Mouse (Mus musculus) left cerebral cortex, adult 8-10 months (tissue): ENCODE data around the gene Cdc42bpb. TPM values are rescaled to one million over a fixed set of nuclear protein-coding genes. Genes with fewer than 3 reads are reported as not detected.

Source experiments
- DNase-seq, 2 experiments: peaks; one replicate each; pipeline ENCODE4 v3.0.0; 2022; ENCODE audit warnings: low spot score in 2 of 2
- total RNA-seq, 4 experiments: library from RNA; stranded (reverse); gene quantifications; 2 replicates each; pipeline ENCODE4 v1.2.4; 2022

Gene Cdc42bpb
- total RNA-seq, 4 experiments from 2014 or later: 123 to 157 (median 142) TPM

DNA sequence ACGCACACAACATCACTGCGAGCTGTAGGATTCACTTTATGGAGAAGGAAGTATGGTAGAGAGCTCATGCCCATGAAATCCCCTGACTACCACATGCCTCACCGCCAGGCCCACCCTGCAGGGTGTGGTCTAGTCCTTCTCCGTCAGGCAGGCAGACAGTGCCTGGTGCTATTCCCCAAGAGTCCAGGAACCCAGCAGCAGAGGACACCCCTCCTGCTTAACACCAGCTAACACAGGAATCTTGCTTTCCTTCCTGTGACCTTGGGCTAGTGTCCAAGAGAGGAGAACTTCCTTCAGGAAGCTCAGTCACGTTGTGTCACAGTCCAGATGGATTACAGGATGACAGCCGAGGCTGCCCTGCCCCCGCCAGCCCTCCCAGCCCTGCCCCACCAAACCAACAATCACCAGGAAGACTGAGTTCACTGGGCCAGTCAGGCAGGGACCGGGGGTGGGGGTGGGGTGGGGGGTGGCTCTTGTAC lies 9.2 kb upstream of the Cdc42bpb start:
- no peak for DNase-seq

DNA sequence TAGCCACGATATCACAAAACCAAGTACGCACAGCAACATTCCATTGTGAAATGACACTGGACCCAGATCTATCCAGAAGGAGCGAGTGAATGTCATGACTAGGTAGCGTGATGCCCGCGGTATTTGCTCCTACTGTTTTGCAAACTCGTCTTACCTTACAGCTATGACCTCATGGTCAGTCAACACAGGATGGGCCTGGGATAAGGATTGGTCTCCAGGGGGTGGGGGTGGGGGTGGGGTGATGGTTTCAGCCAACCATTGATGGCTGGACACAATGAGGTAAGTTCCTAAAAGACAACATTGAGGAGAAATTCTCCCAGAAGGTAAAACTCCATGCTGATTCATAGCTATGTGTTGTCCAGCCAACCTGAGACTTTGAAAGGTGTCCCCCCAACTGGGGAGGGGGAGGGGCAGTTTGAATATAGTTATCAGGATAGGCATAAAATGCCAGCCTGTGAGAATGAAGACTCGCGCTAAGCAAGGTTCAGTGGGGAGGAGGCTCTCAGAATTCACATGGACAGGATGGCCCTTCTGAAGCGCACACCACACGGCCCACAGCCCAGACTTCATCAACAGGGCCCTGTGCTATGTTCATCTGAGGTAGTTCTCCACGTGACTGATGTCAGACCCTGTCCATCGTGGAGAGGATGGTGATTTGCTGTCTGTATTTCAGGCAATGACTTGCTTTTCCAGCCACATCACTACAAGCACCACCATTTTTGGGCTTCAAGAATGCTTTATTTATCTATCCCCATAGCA lies 8.5 kb upstream of the Cdc42bpb start:
- DNase-seq: no peak

DNA sequence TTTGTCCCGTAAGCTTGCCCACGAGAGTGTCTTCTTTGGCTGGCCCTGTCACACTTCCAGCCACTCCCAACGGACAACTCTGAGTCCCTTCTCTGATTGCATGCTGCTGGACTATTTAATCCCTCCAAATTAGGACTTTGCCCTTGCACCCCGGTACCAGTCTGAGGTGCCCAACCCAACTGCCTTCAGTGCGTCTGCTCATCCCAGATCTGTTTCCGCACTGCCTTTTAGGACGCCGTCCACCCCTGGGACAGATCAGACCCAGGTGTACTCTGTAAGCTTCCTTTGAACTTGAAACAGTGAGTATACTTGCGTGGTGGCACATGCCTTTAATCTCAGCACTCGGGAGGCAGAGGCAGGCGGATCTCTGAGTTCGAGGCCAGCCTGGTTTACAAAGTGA lies 1.3 kb upstream of the Cdc42bpb start:
- no peak for DNase-seq

DNA sequence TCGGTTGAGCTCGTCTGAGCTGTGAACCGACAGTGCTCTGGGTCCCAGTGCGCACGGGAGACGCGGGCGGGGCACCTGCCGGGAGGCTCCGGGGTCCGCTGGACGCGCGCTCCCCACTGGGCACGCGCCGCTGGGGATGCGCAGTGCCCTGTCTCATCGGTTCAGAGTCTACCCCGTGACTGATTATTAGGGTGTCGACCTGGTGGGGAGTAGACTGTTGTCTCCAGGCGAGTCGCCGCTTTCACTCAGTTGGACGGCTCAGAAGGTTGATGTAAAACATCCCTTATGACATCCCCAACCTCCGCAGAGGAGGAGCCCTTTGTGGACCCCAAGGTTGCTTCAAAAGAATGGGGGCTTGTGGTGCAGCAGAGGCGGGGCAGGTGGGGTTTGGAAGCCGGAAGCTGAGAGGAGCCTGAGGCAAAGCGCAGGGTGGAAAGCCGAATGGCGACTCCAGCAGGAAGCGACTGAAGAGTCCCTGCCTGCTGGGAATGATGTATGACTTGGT lies 520 bp upstream of the Cdc42bpb start:
- DNase-seq: peak in 1 of 2 experiments; percentile 51

DNA sequence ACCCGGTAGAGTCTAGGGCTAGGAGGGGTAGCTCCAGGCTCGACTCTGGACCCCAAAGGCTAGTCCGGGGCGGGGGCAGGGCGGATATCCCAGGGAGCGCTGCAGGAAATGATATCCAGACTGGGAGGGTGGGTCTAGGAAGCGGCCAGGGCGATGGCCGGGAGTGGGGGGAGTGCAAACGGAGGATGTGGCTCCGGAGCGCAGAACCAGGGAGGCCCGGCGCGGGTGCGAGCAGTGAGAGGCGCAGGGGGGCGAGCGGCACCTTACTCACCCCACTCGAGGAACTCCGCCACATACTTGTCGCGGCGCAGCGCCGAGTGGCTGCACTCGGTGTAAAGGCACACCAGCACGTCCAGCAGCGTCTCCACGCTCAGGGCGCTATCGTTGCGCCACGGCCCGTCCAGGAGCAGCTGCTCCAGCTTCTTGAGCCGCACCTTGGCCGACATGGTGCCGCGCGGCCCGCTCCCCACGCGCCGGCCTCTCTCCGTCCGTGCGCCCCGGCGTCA lies 639 bp downstream of the Cdc42bpb start:
- DNase-seq: peak in 1 of 2 experiments; percentile 47

DNA sequence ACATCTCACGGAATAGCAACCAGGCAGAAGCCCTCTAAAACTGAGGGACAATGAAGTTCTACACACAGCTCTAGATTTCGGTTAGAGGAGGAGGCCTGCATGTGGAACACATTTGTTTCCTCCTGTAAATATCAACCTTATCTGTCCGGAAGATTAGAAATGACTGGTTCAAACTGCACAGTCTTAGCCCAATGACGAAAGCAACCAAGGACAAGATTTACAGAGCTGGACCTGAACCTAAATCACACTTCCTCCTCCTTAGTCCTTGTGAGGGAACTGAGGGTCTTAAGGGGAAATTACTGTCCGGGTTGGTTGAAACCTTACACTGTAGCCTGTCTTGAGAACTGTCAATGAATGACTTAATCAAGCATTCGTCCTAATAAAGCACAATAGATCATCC lies 1.5 kb downstream of the Cdc42bpb start:
- DNase-seq: no peak

DNA sequence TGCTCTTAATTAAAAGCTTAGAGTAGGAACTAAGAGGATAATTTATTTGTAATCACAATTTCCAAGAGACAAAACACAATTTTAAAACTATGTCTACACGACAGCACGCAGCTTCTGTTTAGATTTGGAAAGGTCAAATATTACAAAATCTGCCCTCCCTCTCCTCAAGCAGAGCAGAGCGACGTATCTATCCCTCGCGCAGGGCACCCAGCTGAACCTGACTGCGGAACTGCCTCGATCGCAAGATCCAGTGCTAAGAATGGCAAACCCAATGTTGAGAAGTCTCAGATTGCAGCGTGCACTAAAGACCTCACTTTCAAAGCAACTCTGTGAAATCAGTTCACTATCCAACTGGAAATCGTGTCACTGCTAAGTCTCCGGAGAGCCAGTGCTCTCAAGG lies 2.0 kb downstream of the Cdc42bpb start:
- DNase-seq: no peak

DNA sequence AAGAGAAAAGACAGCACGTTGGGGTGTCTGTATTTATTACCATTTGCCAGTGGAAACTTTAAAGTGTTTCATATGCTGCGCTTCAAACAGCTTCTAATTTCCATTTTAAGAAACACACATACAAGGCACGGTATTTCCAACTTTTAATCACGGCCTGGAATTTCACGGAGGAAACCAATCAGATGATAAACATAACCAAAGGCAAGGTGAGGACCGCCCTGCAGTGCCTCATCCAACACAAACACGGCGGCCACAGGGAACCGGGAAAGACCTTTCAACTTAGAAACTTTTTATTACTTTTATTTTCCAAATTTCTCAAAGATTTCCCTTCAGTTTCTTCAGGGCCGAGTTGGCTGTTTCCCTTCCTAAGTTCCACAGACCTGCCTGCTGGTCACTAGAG lies 2.8 kb downstream of the Cdc42bpb start:
- DNase-seq: no peak

DNA sequence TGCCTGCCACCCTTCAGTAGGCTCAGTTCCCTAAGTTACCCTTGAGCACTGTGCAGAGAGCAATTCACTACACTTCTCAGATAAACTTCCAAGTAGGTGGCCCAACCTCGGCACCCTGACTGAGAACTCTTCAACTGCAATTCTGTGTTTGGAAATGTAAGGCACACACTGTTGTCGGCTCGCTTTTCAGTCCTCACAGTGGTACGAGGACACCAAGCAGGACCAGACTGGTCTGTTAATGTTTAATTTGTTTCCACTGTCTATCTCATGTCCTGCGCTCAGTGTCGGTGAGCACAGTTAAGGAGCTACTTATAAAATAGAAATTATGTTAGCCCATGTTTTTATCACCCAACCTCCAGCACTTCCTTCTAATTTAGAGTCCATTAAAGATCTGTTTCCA lies 4.1 kb downstream of the Cdc42bpb start:
- no peak for DNase-seq

DNA sequence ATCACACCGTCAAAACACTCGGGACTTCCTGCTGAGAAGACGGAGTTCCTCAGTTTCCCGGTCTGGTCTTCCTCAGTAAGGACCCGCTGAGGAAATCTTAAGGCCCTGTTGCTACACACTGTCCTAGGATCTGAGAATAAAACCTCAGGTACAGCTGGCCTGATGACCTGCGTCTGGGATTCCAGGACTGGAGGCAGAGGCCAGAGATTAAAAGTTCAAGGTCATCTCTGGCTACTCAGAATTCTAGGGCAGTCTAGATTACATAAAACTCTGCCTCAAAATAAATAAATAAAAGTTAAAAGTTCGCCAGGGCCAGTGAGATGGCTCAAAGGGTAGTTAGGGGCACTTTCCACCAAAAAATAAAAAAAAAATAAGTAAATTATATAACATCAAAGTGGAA lies 5.6 kb downstream of the Cdc42bpb start:
- no peak for DNase-seq

DNA sequence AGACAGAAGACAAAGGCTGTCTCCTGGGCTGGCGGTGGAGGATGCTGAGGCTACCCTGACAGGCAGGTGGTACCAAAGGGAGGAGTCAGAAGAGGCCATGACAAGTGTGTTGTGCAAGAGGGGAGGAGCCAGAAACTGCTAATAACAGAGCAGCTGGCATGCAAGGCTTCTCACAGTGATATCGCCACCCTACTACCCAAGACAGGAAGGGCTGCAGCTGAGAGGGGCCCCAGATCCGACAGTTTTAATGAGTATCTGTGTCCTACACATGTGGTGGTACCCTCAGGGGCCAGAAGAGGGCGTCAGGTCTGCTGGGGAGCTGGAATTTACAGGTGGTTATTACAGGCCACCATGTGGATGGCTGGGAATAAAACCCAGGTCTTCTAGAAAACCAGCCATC lies 7.3 kb downstream of the Cdc42bpb start:
- DNase-seq: no peak

DNA sequence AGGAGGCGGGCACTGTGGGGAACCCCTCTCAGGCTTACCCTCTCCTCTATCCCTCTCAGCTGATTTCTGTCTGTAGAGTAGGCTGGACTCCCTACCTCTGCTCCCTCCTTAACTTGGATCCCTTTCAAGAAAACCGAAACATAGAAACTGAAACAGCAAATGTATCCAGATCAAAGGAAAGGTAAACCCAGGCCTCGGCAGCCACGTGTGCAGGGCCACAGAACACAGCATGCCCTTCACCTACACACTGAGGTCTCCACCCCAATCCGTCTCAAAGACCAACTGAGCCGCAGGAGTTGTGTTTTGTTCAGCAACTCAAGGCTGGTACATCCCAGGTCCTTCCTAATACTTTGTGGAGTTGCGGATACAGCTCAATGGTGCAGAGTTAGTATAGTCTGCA lies 10.5 kb downstream of the Cdc42bpb start:
- no peak for DNase-seq

DNA sequence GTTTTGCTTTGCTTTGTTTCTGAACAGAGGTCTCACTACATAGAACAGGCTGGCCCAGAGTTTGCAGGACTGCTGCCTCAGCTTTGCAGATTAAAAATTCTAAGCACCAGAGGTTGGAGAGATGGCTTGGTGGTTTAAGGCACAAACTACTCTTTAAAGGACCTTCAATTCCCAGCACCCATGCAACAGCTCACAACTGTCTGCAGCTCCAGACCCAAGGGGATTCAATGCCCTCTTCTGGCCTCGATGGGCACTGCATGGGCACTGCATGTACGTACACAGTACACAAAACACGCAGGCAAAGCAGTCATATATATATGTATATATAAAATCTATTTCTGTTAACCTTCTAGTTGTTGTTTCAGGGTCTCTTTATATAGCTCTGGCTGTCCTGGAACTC lies 13.3 kb downstream of the Cdc42bpb start:
- no peak for DNase-seq

DNA sequence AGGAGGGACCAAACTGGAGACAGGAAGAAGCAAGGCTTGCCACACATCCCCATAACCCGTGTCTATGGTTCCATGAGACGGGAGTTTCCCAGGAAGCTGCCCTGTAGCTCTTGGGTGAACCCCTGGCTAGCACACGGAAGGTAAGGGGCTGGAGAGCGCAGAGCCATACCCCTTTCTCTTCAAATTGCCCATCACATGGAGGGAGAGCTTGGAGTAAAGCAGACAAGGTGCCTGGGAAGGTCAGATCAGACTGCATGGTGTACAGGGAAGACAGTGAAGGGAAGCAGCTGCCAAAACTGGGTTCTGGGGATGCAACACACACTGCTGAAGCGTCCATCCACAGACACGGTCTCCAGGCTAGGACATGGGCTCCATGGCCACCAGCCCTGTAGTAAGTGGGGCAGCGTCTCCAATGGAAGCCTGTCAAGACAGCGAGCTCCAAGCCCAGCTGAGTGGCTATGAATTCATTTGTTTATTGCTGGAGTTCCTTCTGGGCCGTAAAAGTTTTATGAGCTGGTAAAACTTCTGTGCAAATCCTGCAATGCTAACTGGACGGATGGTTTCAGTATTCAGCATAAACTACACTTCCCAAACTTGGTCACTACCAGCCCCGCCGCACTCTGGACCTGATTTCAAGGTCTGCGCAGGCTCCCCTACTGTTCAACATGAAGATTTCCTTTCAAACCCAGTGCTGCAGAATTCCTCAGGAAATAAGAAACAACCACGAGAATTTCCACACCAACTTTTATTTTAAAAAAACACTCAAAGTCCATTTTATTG lies 16.0 kb downstream of the Cdc42bpb start:
- DNase-seq: no peak

DNA sequence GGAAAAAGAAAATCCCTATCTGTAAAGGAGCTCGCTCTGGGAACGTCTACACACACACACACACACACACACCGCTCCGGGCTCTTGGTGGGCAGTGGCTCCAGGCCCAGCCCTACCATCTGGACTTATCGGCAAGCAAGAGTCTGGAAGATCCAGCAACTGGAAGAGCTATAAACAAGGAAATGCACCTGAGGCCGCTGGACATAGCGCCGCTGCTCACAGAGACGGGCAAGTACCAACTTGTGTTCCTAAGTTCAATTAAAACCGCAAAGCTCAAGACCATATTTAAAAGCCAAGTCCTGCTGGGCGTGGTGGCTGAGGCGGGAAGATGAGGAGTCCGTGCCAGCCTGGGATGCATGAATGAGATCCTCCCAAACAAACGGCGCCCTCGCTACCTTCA lies 16.8 kb downstream of the Cdc42bpb start:
- DNase-seq: no peak

DNA sequence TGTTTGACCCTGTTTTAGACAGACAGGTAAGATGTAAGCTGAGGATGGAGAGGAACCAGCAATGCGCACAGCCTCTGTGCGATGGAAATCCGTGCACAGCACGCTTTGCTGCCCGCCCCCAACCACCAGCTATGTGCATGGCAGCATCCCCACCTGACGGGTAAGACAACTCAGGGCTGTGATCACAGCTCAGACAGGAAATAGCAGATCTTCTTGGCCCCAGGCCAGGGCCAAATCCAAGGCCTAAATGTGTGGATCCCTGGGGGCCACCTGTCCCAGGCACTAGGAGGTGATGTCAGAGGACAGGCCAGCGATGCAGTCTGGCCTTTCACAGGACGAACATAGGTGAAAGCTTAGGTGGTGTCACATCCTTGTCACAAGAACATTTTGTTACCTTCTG lies 21.3 kb downstream of the Cdc42bpb start:
- no peak for DNase-seq

DNA sequence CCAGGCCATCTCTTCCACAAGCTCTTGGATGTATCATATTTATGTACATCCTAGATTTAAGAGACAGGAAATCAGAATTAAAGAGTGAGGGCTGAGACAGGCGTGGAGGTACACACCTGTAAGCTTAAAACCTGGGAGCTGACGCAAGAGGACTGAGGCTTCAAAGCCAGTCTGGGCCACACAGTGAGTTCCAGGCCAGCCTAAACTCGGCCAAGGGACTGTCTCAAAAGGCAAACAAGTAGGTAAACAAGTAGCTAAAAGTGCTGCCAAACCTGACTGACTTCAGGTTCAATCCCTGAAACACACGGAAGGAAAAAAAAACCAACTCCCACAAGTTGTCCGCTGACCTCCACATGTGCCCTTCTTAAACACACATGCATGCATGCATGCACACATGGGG lies 23.4 kb downstream of the Cdc42bpb start:
- no peak for DNase-seq

DNA sequence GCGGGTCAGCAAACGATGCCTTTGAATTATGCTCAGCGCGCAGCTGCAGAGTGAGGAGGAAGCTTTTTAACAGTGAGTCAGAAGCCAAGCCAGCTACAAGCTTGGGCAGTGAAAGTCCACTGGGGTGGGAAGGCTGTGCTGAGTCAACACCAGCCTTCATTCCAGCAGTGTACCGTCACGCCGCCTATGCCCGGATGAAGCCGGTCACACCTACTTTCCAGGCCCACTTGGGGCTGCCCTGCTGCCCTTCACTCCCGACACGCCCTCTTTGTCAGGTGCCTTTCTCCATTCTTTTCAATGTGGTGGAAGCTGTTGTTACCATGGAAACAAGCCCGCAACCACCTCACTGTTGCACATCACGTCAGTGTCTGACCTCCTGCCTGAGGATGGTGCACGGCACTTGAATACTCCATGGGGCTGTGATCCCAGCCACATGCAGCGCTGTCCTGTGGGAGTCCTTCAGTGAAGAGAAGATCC lies 24.0 kb downstream of the Cdc42bpb start:
- no peak for DNase-seq

DNA sequence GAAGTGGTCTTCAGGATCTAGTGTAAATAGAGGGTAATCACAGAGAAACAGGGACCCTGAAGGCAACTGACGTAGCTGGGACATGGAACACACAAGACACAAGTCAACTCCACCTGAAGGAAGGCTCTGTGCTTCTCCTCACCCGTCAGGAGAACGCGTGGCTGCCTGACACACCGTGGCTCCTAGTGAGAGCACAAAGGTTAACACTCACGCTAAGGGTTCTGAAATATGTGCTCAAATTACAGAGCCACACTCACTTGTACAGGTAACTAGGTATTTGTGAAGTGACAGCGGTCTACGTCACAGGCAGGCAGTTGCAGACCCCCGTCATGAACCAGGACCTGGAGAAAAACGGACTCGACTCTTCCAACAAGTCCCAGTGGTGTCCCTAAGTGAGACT lies 24.5 kb downstream of the Cdc42bpb start:
- DNase-seq: no peak

DNA sequence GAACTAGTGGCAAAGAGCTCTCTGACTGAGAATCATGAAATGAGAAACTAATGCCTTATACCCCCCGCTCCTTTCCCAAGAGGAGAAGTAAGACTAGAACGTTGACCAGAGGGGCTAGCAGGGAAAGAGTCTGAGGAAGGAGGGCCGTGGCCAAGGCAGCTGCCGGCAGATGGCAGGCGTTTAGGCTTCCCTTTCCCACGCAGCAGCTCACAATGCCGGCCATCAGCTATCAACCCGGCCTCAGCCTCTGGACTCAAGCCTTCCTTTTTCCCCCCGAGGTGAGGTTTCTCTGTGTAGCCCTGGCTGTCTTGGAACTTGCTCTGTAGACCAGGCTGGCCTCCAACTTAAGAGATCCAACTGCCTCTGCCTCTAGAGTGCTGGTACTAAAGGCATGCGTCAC lies 25.0 kb downstream of the Cdc42bpb start:
- DNase-seq: no peak

DNA sequence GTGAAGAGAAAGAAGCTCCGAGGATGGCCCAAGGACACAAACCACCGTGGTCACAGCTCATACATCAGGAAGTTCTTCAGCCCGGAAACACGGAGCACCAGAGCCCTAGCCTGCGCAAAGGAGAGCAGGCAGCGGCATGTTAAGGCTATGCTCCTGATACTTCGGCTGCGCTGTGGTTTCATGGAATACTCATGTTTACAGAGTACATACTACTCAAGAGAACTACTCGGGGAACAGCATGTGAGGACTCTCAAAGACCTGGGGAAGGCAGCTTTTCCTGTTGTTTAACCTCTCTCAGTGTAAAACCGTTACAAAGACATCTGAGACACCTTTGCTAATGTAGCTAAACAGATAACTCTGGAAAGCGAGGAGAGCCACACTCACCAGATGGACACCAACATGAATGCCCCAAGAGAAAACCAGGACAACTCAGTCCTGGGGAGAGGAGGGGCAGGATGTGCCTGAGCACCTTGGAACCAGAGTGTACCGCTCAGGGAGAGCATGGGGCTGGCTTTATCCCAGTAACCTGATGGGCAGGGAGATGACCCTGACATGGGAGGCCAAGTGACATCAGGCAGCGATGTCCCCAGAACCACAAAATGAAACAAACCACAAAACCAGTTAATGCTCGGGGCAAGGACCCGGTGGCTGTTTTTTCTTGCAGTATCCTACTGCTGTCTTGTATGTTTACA lies 27.8 kb downstream of the Cdc42bpb start:
- no peak for DNase-seq

DNA sequence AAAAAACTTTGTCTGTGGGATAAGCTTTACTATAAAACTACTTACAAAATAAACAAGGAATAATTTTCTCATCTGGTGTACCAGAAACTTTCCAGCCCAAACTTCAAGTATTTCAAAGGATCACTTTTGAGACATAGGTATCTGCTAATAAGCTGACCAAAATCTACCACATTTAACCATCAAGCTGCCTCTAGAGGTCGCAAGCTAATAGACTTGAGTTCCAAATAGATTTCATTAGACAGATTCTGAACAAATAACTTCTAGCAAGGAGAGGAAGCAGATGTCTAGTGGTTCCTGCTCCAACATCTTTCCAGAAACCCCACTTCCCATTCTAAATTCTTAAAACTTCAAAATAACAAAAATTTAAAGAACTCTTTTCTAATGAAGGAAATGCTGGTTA lies 33.6 kb downstream of the Cdc42bpb start:
- no peak for DNase-seq
